Mouse (Mus musculus) forebrain, embryonic 12.5 days (tissue): ENCODE measurements around the gene Zfp593. TPM values are rescaled to one million over a fixed set of nuclear protein-coding genes. Genes with fewer than 3 reads are reported as not detected.

Experiments
- polyA plus RNA-seq: library from polyadenylated mRNA; unstranded; fragments of >200 nt; fragmentation: Nextera tagmentation; extraction: Ambion mirVana; gene quantifications from 2 replicates; pipeline ENCODE4 v1.2.1, GENCODE M21; 2016

Gene Zfp593
- polyA plus RNA-seq, 1 experiment from 2014 or later = 20.4 TPM

Other genes starting within 250 kb of the Zfp593 start
- 45.5 and 48.6 TPM in 2 replicates for gene Dhdds, start 244.7 kb downstream of the Zfp593 start, polyA plus RNA-seq
- 0.92 and 1.5 TPM in 2 replicates for gene Lin28a, start 226.8 kb downstream of the Zfp593 start, polyA plus RNA-seq
- not detected in 2 replicates for gene Zfp683, start 191.8 kb downstream of the Zfp593 start, polyA plus RNA-seq
- 0.62 and 0.96 TPM in 2 replicates for gene Crybg2, start 184.8 kb downstream of the Zfp593 start, polyA plus RNA-seq
- gene Cd52, start 150.5 kb downstream of the Zfp593 start, polyA plus RNA-seq = 3.8 and 3.9 TPM in 2 replicates
- 5.8 and 7.9 TPM in 2 replicates for gene Ubxn11, start 143.0 kb downstream of the Zfp593 start, polyA plus RNA-seq
- 257 and 272 TPM in 2 replicates for gene Sh3bgrl3, start 116.8 kb downstream of the Zfp593 start, polyA plus RNA-seq
- 30.5 and 32.3 TPM in 2 replicates for gene Cep85, start 58.5 kb downstream of the Zfp593 start, polyA plus RNA-seq
- gene Gm7534, start 42.6 kb downstream of the Zfp593 start, polyA plus RNA-seq = not detected in 2 replicates
- gene Catsper4, start 18.2 kb downstream of the Zfp593 start, polyA plus RNA-seq = not detected in 2 replicates
- 0.10 and 0.35 TPM in 2 replicates for gene Cnksr1, start 7.2 kb downstream of the Zfp593 start, polyA plus RNA-seq
- gene E130218I03Rik, start 1.9 kb downstream of the Zfp593 start, polyA plus RNA-seq = 0.52 and 0.74 TPM in 2 replicates
- gene Gm30191, start 1.3 kb upstream of the Zfp593 start, polyA plus RNA-seq = not detected in 2 replicates
- 4.1 and 5.2 TPM in 2 replicates for gene Grrp1, start 8.5 kb upstream of the Zfp593 start, polyA plus RNA-seq
- 33.3 and 34.8 TPM in 2 replicates for gene Pdik1l, start 42.3 kb upstream of the Zfp593 start, polyA plus RNA-seq
- gene Trim63, start 69.5 kb upstream of the Zfp593 start, polyA plus RNA-seq = 0.17 and 0.27 TPM in 2 replicates
- not detected in 2 replicates for gene Slc30a2, start 97.6 kb upstream of the Zfp593 start, polyA plus RNA-seq
- 0.32 and 0.37 TPM in 2 replicates for gene Extl1, start 138.3 kb upstream of the Zfp593 start, polyA plus RNA-seq
- 7.2 and 8.3 TPM in 2 replicates for gene Pafah2, start 150.7 kb upstream of the Zfp593 start, polyA plus RNA-seq
- gene Stmn1, start 222.7 kb upstream of the Zfp593 start, polyA plus RNA-seq = 4,517 and 4,745 TPM in 2 replicates